Mouse (Mus musculus) layer of hippocampus, postnatal 10 days (tissue): ENCODE data around the gene Wdr25. TPM values are rescaled to one million over a fixed set of nuclear protein-coding genes. Genes with fewer than 3 reads are reported as not detected.

Source experiments
- DNase-seq, 2 experiments: peaks; one replicate each; pipeline ENCODE4 v3.0.0; 2021; ENCODE audit warnings: low spot score in 2 of 2
- total RNA-seq, 2 experiments: library from RNA; stranded (reverse); gene quantifications; 2 replicates each; pipeline ENCODE4 v1.2.3; 2021

Wdr25 gene
- total RNA-seq, 2 experiments from 2014 or later = 7.1 to 9.0 TPM

DNA sequence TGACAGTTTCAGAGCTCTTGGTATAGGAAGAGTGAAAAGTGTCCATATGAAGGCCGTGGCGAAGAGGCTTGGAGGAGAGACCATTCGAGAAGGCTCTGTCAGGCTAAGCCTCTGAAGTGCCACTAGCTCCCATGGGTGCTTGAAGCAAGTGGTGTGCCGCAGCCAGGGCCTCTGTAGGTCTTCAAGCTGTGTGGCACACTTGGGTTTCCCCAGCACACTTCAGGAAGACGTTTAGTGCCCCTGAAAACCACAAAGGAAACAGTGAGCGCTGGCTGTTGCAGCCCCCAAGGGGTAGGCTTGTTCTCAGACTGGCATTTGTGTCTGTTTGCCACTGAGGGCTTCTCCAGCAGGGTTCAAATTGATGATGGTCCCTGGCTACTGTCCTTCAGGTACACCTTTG is 90.1 kb downstream of the Wdr25 start:
- DNase-seq = no peak

DNA sequence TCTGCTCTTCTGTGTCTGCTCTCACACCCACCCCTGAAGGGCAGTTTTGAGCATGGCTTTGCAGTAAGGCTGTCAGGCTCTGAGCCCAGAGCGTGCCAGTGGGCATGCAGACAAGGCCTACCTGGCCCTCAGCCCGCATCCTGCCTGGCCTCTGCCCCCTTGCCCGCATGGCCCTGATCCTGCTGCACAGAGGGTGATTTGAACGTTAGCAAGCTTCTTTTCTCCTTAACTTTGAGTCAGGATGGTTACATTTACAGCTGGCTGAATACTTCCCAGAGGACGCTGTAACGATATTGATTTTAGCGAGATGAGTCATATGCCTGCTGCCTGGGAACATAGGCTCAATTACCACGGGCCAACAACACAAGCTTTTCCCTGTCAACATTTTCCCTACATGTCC is 91.0 kb downstream of the Wdr25 start:
- DNase-seq = no peak

DNA sequence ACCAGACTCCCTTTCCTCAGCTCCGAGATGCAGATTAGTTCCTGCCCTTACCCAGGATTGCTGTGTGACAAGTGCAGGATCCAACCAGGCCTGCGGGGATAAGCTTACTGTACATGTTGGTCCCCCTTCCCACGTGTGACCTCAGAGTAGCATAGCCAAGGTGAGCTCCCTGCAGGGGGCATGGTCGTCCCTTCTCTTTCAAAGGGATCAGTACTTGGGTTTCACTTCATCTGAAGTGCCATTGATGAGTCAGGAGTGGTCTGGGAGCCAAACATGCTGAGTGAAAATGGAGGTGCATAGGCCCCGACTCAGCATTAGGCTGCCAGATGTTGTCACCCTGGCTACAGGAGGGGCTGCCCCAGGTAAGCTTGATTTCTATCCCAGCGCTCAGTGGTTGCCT is 91.6 kb downstream of the Wdr25 start:
- DNase-seq = no peak

DNA sequence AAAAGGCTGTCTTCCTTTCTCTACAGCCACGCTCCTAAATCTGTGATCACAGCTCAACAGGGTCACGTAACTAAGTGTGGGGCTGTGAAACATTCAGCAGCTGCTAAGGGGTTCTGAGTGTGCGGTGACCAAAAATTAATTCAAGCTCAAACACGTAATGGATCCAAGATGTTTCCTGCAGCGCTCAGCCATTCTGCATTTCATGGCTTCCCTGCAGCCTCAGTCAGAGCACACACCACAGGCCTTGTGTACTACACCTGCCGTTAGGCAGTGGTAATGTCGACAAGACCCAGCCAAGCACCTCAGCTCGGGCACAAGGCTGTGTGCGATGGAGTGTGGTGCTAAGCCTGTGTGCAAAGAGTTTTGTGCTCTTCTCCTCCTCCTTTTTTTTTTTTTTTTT is 94.0 kb downstream of the Wdr25 start:
- no peak for DNase-seq

DNA sequence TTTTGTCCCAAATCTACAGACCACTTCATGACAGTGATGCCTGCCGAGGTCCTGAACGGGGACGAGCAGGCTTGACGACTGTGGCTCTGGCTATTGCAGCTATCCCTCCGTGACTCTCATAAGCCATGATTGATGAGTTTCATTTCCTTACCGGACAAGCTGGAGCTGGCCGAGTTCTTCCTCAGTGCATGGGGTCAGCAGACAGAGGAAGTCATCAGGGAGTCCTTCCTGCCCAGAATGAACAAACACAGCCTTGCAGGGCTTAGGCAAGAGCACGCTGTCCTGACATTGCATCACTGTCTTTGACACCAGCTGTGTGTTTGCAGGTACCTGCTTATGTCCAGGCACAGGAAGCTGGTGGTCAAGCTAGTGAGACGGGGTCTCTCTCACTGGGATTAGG is 97.0 kb downstream of the Wdr25 start:
- DNase-seq = no peak

DNA sequence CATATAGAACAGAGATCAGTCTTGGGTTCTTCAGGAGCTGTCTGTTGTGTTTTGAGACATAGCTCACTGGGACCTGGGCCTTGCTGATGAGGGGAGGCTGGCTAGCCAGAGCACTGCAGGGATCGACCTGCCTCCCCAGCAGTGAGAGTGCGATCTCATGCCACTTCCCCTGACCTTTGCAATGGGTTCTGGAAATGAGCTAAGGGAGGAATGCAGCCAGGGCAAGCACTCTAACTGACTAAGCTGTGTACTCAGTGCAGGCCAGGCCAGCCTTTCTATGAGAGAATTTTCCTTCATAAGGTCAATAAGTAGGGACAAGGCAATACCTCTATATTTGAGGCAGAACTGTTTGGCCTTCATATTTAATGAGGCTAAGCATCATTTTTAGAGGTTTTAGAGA is 99.6 kb downstream of the Wdr25 start:
- DNase-seq = no peak

DNA sequence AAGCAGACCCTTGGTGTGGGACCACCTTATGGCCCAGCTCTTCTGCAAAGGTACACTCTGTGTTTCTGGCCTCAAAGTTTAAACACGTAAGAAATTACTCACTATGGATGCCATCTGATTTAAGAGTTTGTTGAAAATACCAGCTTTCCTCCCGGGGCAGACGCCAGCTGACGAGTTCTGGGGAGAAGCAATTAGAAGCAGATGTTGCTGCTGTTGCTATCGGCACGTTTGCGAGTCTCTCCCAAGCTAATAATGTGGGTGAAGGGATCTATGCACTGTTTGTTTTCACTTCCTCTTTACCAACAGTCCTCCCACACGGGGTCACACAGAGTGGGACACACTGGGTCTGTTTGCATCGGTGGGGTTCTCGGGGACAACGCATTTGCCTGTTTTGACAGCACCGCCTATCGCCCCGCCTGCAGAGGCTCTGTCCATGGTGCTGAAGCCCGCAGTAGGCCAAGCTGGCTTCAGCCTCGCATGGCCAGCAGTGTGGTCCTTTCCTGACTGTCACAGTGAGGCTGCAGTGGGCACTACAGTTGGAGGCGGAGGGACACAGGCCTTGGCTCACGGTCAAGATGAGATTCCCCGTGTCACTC is 101.1 kb downstream of the Wdr25 start:
- DNase-seq = peak; percentile 73 to 80

DNA sequence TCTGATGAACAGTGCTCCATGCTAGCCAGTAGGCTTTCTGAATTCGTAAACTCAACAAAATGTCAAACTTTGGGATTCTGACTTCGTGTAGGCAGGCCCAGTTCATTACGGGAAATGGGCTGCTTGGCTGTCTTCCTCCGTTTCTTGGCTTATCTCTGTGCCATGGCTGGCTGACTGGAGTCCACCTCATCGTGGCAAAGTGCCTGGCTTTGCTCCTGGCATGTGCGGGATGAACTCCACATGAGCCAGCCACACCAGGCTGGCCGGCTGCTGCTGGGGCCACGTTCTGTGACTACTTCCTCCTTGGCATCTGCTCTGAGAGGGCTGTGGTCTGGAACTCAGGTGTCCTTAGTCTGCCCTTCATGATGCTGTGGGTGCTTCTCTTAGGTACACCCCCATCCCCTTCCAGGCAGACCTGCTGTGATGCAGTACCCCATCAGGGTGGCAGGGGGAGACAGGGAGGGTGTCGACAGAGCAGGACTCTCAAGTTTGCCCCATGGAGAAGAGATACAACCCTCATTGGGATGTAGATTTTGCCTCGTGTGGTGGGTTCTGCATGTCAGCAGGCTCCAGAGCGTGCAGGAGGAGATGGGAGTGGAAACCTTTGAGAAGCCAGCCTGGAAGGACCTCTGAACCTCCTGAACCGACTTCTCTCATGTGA is 102.7 kb downstream of the Wdr25 start:
- no peak for DNase-seq

DNA sequence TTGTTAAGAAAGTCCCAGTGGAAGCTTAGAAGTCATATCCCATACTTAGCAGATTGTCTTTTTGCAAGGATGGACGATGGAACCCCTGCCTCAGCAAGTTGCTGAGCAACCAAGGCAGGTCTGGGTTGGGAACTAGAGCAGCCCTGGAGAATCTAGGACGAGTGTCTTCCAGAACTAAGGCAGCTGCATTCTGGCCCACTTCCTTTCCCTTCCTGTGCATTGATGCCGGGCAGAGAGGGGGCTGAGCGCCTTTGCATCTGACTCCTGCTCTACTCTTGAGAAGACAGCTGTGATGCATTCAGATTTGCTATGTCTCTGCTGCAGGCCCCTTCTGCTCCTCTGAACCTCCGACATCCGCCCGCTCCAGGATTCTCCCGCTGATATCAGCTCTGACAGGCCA is 103.8 kb downstream of the Wdr25 start:
- no peak for DNase-seq

DNA sequence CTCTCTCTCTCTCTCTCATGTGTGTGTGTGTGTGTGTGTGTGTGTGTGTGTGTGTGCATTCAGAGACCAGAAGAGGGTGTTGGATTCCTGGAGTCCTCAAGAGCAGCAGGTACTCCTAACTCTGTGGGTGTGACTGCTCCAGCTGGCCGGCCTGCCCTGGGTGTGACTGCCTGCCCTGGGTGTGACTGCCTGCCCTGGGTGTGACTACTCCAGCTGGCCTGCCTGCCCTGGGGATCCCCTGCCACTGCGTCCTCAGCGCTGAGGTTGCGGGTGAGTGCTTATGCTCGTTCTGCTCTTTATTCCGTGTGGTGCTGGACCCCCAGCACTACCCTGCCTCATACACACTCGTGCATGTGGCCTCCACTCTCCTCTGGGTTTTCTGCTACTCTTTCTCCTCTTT is 109.5 kb downstream of the Wdr25 start:
- DNase-seq = no peak

DNA sequence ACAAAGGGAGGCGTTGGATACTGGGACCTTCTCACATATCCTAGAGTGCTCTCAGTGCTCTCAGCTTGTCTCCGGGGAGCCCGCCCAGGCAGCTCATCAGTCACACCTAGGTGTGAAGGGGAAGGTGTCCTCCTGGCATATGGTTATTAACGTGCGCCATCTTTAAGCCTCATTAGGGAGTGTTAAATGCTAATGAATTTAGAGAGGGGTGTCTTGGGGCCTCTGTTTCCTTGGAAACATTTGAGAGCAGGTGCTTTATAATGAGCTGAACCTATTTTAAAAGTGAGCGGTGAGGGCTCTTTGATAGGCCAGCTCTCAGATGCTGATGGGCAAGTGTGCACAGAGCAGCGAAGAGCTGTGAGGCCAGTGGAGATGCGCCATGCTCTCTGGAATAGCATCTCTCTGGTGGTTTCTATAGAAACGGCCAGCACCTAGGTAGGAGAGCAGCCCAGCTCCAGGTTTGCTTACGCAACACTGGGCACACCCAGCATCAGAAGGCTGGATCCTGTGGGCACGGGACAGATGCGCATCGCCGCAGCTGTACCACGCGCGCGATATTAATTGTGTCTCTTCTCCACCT is 116.7 kb downstream of the Wdr25 start:
- no peak for DNase-seq

DNA sequence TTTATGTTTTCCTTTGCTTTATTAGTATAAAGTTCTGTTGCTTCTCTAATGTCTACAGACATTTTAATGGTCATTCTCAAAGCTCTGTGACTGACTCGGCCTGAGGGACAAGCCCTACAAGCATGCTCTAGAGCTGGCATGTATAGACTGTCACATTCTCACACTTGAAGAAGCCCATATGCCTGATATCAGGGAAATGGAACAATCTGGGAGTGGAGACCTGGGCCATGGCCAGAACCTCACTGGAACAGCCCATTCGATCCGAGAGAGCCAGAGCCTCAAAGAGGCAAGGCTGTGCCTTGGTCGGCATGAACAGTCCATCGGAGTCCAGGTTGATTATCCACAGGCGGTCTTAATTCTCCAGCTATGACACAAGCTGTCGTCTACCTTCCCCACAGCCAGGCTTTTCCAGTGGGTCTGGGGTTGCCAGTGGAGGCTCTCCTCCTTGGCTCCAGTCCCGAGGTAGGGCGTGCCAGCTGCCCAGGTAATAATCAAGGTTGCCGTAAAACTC is 128.8 kb downstream of the Wdr25 start:
- DNase-seq = no peak

DNA sequence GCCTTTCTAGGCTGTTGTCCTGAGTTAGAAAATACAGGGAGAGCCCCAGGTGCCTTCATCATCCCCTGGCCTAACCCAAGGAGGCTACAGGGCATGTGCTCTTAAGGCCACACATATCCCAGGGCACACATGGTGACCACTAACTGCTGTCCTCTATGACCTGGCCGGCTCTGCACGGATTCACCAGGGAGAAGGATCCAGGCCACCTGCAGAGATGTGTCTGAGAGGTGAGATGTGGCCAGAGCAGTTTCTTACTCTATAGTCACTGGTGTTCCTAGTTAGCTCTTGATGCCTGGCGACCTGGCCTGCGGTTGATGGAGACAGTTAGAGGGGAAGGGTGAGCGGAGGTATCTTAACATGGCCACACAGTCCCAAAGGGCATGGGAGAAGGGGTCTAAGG is 129.5 kb downstream of the Wdr25 start:
- DNase-seq = no peak

DNA sequence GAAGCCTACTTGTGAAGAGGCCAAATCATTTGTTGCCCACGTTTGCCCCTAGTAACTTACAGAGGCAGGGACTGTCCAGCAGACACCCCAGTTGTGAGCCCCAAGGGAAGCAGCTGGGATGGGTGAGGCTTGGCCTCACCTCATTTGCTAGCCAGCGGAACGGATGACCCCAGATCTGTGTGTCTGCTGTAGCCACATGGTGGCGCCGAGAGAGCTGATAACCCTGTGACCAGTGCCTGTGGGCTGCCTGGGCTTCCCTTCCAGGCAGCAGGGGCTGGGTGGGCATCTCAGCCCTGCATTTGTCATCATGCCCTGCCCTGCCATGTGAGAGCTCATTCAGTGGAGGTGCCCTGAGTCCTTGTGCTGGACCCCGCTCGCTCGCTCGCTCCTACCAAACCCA is 130.3 kb downstream of the Wdr25 start:
- DNase-seq = no peak

DNA sequence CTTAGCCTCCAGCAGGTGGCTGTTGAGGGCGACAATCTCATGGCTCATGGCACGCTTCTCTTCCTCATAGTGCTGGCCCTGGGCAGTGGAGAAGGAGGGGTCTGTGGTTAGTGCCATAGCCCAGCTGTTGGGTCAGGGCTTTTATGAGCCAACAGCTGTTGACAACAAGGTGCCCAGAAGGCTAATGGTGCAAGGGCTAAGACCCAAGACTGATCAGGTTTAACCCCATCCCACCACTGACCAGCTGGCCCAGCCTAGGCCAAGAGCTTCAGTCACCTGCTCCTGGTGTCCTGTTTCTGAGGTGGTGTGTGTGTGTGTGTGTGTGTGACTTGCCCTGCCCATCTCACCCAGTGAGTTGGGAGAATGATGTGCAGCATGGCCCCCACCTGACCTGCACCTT is 143.6 kb downstream of the Wdr25 start:
- DNase-seq = no peak

DNA sequence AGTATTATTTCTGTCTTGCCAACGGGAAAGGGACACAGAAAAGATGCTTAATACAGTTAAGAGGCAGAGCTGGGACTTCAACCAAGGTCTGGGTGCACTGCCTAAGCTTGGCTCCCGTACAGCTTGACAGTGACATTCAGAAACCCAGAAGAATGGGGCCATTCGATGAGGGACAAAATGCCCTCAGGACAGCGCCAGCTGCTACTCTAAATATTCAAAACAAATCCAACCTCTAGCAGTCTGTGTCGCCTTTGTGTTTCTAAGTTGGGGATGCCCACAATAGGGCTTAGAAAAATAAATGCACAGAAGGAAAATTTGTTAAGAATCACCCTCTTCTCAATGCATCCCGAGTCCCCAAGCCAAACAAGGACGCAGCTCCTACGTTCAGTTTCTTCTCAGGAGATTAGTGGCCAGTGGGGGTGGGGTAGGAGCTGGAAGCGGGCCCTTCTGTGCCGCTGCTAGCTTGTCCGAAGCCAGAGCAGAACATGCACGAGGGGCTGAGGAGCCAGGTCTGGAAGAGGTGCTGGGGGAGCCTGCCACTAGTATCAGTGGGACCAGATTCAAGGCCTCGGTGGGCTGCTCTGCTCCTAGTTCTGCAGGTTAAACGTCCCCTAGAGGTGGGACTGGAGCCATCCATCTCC is 144.9 kb downstream of the Wdr25 start:
- no peak for DNase-seq

DNA sequence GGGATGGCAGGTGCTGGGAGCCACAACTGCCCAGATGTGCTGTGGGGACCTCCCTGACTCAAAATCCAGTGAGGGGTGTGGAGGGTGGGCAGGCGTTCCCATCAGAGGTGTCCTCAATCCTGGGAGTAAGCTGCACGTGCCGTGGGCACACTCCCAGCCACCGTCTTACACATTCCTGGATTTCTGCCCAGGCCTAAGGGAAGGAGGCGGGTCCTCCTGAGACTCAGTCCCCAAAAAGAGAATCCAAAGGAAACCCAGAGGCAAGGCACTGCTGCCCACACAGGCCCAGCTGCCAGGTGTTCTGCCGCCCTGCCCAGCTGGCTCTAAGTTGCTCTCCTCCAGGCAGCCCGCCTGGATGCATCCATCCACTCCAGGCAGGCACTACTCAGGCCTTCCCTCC is 145.9 kb downstream of the Wdr25 start:
- DNase-seq = no peak

DNA sequence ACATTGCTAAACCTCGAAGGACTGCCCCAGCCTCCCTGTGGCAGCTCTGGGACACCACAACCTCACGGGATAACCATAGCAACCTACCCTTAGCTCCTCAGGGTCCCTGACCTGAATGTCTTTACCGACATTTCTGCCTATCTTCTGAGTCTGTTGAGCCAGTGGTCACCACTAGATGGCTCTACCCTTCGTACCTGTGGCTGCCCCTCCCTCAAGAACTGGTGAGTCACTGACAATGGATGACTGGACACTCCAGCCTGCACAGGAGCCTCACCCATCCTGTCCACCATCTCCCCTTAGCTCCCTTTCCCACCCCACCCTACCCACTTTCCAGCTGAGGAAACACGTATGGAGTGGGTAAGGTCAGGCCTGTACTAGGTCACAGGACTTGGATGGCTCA is 151.1 kb downstream of the Wdr25 start:
- no peak for DNase-seq

DNA sequence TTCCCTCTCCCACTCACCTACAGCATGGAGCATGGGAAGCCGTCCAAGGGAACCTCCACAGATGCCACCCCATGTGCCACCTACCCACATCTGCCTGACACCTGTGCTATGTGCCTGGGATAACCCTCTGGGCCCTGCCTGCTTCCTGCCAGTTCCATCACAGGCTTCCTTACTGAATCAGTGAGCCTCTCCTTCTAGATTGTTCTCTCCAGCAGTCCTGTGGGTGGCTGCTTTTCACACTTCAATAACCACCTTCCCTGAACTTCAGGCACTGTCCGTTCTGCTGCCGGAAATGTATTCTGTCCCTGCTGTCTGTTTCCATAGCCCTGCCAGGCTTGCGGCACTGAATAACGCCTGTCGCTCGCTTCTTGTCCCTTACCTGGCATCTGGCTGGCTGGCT is 152.2 kb downstream of the Wdr25 start:
- no peak for DNase-seq

DNA sequence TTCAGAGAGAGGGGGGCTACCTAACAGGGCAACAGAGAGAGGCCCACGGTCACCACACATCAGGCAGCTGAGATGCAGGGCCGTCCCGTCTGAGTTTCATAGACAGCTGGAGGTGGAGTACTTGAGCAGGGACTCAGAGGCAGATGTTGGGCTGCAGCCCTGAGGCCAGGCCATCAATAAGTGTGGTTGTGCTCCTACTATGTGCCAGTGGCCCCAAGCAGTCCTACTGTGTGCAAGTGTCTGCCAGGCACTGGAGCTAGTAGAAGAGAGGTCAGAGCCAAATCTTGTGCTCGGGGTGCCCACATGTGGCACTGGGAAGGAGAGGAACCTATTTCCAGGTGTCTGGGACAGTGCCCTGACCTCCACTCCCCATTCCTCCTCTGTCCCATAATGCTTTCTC is 156.5 kb downstream of the Wdr25 start:
- DNase-seq = no peak

DNA sequence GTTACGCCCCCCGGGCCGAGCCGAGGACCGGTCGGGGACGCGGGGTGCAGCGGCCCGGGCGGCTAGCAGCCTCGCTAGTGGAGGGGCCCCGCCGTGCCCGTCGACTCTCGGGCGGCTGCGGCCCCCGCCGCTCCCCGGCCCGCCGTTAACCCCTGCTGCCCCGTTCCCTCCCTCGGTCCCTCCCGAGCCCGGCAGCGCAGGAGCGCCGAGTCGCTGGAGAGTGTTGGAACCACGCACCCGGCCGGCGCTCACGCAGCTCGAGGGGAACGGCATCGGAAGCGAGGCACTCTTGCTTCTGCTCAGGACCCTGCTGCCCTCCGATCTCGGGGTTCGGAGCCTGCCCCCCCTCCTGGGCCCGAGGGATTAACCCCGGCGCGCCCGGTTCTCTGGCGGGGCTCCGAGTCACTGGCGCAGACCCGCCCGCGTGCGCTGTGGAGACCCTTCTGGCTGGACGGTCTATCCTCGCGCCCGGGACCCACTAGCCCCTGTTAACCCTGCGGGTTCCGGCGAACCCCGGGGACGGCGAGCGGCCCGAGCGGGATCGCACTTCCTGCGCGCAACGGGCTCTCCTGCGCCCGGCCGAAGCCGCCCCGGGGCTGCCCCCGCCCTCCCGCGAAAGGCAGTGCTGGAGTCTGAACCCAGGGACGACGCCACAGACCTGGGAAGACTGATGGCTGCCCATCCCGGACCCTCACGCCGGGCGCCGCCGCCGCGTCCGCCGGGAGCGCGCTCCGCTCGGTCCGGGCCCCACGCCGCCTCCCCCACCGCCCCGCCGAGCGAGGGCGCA is 159.8 kb downstream of the Wdr25 start:
- DNase-seq = no peak

DNA sequence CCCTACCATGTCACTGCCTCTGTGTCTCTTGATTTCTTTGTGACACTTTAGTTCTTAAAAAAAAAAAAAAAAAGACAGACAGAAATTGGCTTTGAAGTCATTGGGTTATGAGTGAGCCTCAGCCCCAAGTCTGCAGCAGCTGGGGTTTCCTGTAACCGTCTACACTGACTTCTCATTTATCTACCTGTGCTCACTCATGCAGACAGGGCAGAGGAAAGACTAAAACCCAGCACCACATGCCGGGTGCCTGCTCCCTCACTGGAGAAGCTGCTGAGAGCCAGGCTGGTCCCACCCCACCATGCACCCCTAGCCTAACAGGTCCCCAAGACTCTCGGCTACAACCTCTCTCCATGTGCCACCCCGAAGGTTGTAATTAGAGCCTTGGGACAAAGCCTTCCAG is 164.3 kb downstream of the Wdr25 start:
- DNase-seq = no peak
